Mouse (Mus musculus): ENCODE measurements around the gene Gtf2f1. TPM values are rescaled to one million over a fixed set of nuclear protein-coding genes. Genes with fewer than 3 reads are reported as not detected.
A peak's percentile ranks its signal among the peaks of the same experiment; 100 is the strongest.

Gtf2f1 gene
- polyA plus RNA-seq, 1 experiment from 2014 or later = 83.9 TPM

DNA sequence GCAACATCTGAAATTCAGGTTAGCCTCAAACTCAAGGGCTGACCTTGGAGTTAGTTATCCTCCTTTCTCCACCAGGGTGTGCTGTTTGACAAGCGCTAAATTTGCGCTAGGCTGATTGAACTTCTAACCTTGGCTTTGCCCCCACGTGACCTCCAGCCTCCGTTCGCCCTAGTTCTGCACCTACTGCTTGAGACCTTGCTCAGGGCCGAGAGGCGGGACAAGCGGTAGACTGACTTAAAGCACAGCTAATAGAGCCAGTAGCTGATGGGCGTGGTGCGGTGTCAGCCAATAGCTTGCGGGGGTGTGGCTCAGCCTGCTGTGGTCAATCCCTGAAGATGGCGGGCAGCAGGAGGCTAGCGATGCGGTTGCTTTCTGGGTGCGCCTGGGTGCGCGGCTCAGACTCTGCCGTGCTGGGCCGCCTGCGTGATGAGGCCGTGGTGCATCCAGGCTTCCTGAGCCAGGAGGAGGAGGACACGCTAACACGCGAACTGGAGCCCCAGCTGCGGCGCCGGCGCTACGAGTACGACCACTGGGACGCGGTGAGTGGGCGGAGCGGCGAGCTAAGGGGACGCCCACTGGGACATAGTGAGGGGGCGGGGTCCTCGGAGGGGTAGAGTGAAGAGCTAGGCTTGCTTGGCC is 13.9 kb downstream of the Gtf2f1 start, which contains the start of gene Alkbh7:
TSS of gene Alkbh7 (plus strand) at position 311 of the 639 bp plus-strand sequence.
- peak; percentile 97 for DNase-seq (ENCODE audit: extremely low spot score, low spot score)
- Histone ChIP-seq H3K4me1 (peaks cover 19% of the 10 kb centered on the region), H3K9me3 (no peaks in the 10 kb centered on the region), H3K27me3 (ENCODE audit: poor library complexity, severe bottlenecking) (no peaks in the 10 kb centered on the region), H3K36me3 (replicated peaks) (peaks cover 81% of the 10 kb centered on the region), H3K4me3 (peak within 1 kb of the TSS; percentile 85), H3K27ac (peak within 1 kb of the TSS; percentile 87)
- under 1% methylated on average over 38 of the region's 38 CpGs for WGBS

DNA sequence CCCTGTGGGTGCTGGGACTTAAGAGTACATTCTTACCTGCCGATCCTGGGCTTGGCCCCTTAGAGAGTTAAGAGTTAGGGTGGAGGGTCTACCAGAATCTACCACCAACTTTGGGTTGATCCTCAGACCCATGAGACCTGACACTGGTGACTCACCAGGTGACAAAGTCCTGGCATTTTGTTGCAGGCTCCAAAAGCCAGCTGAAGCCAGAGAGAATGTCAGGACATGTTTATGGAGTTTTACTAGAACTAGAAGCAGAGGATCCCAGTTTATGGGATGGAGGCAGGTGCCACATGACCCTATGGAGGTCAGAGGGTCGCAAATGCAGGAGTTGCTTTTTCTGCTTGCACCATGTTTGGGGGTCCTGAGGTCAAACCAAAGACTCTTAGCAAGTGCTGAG is 14.6 kb downstream of the Gtf2f1 start:
- Histone ChIP-seq H3K27ac (no peak overlapping the region), H3K36me3 (replicated peaks) (peaks cover 83% of the 10 kb centered on the region), H3K9me3 (no peaks in the 10 kb centered on the region), H3K27me3 (ENCODE audit: poor library complexity, severe bottlenecking) (no peaks in the 10 kb centered on the region), H3K4me1 (peaks cover 19% of the 10 kb centered on the region), H3K4me3 (peak overlapping the region; percentile 85)
- no peak for DNase-seq (ENCODE audit: extremely low spot score, low spot score)
- 74% methylated on average over 2 of the region's 2 CpGs for WGBS

DNA sequence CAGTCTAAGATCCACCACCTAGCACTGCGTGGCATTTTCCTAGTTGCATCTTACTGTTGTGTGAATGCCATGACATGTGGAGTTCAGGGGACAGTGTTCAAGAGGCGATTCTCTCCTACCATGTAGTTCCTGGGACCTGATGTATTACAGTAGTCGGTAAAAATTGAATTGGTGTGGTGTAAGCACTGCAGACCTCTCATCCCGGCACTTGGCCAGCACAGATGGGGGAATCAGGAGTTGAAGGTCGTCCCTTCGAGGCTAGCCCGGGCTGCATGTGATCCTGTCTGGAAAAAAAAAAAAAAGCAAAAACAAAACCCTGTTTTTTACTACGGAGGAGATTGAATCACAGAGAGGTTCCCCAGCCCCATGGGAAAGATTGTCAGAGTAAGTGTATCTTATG is 16.0 kb downstream of the Gtf2f1 start:
- DNase-seq (ENCODE audit: extremely low spot score, low spot score) = no peak
- Histone ChIP-seq H3K9me3 (no peaks in the 10 kb centered on the region), H3K4me1 (peaks cover 27% of the 10 kb centered on the region), H3K27me3 (ENCODE audit: poor library complexity, severe bottlenecking) (no peaks in the 10 kb centered on the region), H3K4me3 (no peak overlapping the region), H3K27ac (no peak overlapping the region), H3K36me3 (replicated peaks) (peaks cover 74% of the 10 kb centered on the region)
- WGBS = 93% methylated on average over 8 of the region's 8 CpGs

DNA sequence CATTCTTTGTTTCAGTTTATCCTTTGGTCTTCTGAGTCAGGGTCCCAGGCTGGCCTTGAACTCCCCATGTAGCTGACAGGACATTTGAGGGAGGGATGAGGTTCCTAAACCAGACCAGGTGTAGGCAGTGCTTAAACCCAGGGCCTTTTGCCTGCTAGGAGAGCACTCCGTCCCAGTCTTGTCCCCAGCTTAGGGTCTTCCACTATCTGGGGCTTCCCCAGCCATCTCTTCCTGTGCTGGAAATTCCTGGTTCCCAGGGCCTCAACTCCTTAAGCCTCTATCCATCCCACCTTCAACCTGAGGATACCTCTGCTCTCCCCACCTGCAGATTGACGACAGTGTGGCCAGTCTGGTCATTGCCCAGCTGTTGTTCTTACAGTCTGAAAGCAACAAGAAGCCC is 20.1 kb downstream of the Gtf2f1 start:
- H3K27me3 ChIP-seq (ENCODE audit: poor library complexity, severe bottlenecking) = no peaks in the 10 kb centered on the region
- H3K27ac ChIP-seq = peak overlapping the region; percentile 92
- no peak for DNase-seq (ENCODE audit: extremely low spot score, low spot score)
- no peaks in the 10 kb centered on the region for H3K9me3 ChIP-seq
- 88% methylated on average over 2 of the region's 2 CpGs for WGBS
- peak overlapping the region; percentile 85 for H3K4me3 ChIP-seq
- H3K36me3 ChIP-seq (replicated peaks) = peaks cover 50% of the 10 kb centered on the region
- peaks cover 10% of the 10 kb centered on the region for H3K4me1 ChIP-seq

DNA sequence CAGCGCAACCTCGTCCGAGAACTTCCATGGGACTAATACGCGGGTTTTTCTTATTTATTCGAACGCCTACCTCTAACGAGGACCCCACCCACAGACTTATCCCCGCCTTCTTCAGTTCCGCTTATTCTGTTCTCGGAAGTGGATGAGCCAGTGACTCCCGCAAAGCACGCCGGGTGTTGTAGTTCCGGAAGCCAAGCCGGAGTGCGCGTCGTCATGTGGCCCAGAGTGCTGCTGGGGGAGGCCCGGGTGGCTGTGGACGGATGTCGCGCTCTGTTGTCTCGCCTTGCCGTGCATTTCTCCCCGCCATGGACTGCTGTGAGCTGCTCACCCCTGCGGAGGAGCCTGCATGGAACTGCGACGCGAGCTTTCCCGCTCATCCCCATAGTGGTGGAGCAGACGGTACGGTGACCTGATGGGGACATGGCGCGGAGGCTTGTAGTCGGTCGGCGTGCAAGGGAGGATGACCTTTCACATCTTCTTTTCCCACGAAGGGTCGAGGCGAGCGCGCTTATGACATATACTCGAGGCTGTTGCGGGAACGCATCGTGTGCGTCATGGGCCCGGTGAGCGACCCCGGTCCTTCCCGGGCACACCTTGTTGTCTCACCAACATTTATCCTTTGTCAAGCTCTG is 20.9 kb downstream of the Gtf2f1 start, which contains the start of gene Clpp:
TSS of gene Clpp (plus strand) at position 191 of the 632 bp plus-strand sequence.
- under 1% methylated on average over 52 of the region's 52 CpGs for WGBS

DNA sequence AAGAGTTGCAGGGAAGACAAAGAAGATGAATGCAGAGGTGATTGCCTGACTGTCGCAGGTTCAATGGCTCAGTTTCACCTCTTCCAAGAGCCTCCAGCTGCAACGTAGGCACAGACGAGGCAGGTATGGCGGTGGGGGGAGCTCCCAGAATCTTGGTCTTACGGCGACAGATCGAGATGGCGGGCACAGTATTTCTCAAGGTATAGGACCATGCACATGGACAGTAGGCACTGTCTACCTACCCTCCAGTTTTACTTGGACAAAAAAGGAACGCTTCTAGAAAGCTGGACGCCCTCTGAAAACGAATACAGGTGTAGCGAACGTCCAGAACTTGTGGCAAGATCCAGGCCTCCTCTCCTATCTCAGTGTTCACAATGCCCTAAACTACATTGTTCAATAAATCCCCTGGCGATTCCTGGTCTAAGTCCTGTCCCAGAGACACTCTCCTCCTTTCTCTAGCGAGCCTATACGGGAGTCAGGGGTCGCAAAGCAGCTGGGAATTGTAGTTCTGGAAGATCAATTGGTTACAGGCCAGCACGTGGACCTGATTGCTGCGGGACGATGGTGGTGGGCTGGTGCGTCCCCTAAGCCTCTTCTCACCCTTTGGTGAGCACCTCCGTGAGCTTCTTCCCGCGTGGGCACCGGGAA is 21.5 kb downstream of the Gtf2f1 start:
- peaks cover 36% of the 10 kb centered on the region for H3K36me3 ChIP-seq (replicated peaks)
- peak; percentile 88 for DNase-seq (ENCODE audit: extremely low spot score, low spot score)

More for the DNA sequence above, 20.9 kb downstream of the Gtf2f1 start, which contains the start of gene Clpp:
- Histone ChIP-seq H3K36me3 (replicated peaks) (peaks cover 42% of the 10 kb centered on the region), H3K27me3 (ENCODE audit: poor library complexity, severe bottlenecking) (no peaks in the 10 kb centered on the region), H3K4me3 (peak within 1 kb of the TSS; percentile 85), H3K9me3 (no peaks in the 10 kb centered on the region), H3K27ac (peak within 1 kb of the TSS; percentile 92), H3K4me1 (peaks cover 10% of the 10 kb centered on the region)
- DNase-seq (ENCODE audit: extremely low spot score, low spot score) = peak; percentile 95

DNA sequence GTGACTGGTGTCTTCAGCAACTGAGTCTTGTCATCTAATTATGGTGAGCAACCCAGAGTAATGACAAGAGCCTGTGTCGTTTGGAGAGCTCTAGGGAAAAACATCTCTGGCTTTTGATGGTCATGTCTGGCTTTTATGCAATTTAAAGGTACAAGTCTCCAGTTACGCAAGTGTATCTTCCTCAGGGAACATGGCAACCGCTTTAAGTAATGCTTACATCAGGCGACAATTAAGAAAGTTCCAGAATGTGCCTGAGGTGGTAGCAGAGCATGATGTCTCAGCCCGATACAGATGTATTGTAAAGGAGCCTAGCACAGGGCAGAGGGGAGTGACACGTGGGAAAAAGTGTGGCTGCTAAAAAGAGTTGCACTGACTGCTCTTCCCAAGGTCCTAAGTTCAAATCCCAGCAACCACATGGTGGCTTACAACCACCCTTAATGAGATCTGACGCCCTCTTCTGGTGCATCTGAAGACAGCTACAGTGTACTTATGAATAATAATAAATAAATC is 22.1 kb downstream of the Gtf2f1 start:
- peaks cover 10% of the 10 kb centered on the region for H3K4me1 ChIP-seq
- 74% methylated on average over 7 of the region's 7 CpGs for WGBS
- DNase-seq (ENCODE audit: extremely low spot score, low spot score) = no peak
- no peaks in the 10 kb centered on the region for H3K27me3 ChIP-seq (ENCODE audit: poor library complexity, severe bottlenecking)
- peaks cover 30% of the 10 kb centered on the region for H3K36me3 ChIP-seq (replicated peaks)
- peak overlapping the region; percentile 92; the same call in 1 of the 2 replicates for H3K27ac ChIP-seq
- peak overlapping the region; percentile 85 for H3K4me3 ChIP-seq
- H3K9me3 ChIP-seq = no peaks in the 10 kb centered on the region

More for the DNA sequence above, 21.5 kb downstream of the Gtf2f1 start:
- Histone ChIP-seq H3K27ac (peak overlapping the region; percentile 92), H3K4me1 (peaks cover 10% of the 10 kb centered on the region), H3K4me3 (peak overlapping the region; percentile 85), H3K9me3 (no peaks in the 10 kb centered on the region), H3K27me3 (ENCODE audit: poor library complexity, severe bottlenecking) (no peaks in the 10 kb centered on the region)
- WGBS = 5% methylated on average over 25 of the region's 25 CpGs

DNA sequence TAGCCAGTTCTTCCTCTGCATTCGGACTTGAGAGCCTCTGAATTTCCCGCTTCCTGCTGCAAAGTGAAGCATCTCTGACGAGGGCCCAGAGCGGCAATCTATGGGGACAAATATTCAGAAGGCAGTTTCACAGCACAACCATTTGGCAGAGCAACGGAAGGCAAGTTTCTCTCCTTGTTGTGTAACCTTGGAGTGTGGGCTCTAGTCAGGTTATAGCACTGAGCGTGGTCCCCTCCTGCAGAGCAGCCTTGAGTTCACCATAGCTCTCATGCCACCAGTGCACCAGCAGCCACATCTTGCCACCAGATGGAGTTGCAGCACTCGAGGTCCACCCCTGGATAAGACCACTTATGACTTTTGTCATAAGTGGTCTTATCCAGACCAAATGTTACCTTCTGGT is 22.6 kb downstream of the Gtf2f1 start:
- Histone ChIP-seq H3K27ac (no peak overlapping the region), H3K36me3 (replicated peaks) (peaks cover 25% of the 10 kb centered on the region), H3K9me3 (no peaks in the 10 kb centered on the region), H3K4me3 (no peak overlapping the region), H3K27me3 (ENCODE audit: poor library complexity, severe bottlenecking) (no peaks in the 10 kb centered on the region), H3K4me1 (peaks cover 10% of the 10 kb centered on the region)
- WGBS = 89% methylated on average over 7 of the region's 7 CpGs
- DNase-seq (ENCODE audit: extremely low spot score, low spot score) = no peak

DNA sequence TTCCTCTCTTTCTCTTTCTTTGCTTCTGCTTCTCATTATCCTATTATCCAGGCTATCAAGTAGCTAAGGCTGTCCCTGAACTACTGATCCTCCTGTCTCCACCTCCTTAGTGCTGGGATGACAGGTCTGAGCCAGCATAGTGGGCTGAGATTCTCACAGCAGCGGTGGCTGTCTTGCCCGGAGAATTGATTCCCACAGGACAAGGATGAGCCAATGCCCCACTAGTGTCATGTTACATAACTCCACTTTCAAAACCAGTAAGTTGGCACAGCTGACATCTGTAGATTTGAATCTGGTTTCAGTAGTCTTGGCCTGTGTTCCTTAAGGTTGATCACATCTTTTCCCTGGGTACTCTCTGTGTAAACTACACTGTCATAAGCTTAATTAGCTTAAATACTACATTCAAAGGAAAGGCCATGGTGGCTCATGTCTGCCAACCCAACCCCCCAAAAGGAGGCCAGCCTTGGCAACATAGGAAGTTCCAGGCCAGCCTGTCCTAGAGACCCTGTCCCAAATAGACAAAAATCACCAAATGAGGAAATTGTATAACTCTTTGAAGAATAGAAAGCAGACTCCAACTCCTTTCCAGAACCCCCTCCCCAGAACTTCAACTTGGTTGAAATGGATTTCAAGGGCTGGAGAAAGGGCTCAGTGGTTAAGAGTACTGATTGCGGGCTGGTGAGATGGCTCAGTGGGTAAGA is 24.8 kb downstream of the Gtf2f1 start:
- H3K4me3 ChIP-seq = no peak overlapping the region
- WGBS = 88% methylated on average over 3 of the region's 3 CpGs
- no peak for DNase-seq (ENCODE audit: extremely low spot score, low spot score)
- H3K27ac ChIP-seq = no peak overlapping the region
- peaks cover 3% of the 10 kb centered on the region for H3K36me3 ChIP-seq (replicated peaks)
- H3K27me3 ChIP-seq (ENCODE audit: poor library complexity, severe bottlenecking) = no peaks in the 10 kb centered on the region
- H3K4me1 ChIP-seq = peaks cover 8% of the 10 kb centered on the region
- H3K9me3 ChIP-seq = no peaks in the 10 kb centered on the region

DNA sequence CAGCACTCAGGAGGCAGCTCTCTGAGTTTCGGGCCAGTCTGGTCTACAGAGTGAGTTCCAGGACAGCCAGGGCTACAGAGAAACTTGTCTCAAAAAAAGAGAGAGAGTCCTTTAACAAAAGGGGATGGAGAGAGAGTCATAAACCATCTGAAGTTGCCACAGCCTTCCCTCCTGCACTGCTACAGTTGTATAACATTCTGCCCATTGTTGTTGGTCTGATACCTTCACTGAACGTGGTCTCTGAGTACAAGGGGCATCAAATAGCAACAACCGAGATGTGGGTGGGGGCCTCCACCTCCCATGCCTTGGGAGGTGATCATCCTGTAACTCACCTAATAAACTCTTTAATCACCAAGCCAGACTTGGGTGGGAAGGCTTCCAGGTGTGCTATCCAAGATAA is 25.4 kb downstream of the Gtf2f1 start:
- WGBS = 80% methylated on average over 3 of the region's 3 CpGs
- no peak for DNase-seq (ENCODE audit: extremely low spot score, low spot score)
- H3K27me3 ChIP-seq (ENCODE audit: poor library complexity, severe bottlenecking) = no peaks in the 10 kb centered on the region
- H3K9me3 ChIP-seq = no peaks in the 10 kb centered on the region
- H3K4me3 ChIP-seq = no peak overlapping the region
- H3K27ac ChIP-seq = no peak overlapping the region
- H3K4me1 ChIP-seq = peaks cover 3% of the 10 kb centered on the region; the same call in 1 of the 2 replicates
- no peaks in the 10 kb centered on the region for H3K36me3 ChIP-seq (replicated peaks)

DNA sequence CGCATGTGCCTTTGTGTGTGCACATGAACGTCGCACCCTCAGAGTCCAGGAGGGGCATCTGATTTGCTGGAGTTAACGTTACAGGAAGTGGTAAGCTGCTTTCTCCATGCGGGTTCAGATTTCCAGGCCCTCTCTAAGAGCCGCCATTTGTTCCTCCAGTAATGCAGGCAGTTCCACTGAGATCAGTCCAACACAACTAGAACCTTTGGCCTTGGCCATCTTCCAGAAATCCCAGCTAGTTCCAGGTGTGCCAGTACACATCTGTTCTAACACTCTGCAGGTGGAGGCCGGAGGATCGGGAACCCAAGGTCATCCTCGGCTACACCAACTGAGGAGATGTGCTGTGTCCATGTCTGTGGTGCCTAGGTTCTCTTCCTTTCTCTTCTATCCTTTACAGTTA is 26.2 kb downstream of the Gtf2f1 start:
- no peak overlapping the region for H3K27ac ChIP-seq
- no peaks in the 10 kb centered on the region for H3K36me3 ChIP-seq (replicated peaks)
- no peak for DNase-seq (ENCODE audit: extremely low spot score, low spot score)
- H3K4me3 ChIP-seq = no peak overlapping the region
- 87% methylated on average over 9 of the region's 9 CpGs for WGBS
- peaks cover 3% of the 10 kb centered on the region; the same call in 1 of the 2 replicates for H3K4me1 ChIP-seq
- H3K9me3 ChIP-seq = no peaks in the 10 kb centered on the region
- no peaks in the 10 kb centered on the region for H3K27me3 ChIP-seq (ENCODE audit: poor library complexity, severe bottlenecking)

DNA sequence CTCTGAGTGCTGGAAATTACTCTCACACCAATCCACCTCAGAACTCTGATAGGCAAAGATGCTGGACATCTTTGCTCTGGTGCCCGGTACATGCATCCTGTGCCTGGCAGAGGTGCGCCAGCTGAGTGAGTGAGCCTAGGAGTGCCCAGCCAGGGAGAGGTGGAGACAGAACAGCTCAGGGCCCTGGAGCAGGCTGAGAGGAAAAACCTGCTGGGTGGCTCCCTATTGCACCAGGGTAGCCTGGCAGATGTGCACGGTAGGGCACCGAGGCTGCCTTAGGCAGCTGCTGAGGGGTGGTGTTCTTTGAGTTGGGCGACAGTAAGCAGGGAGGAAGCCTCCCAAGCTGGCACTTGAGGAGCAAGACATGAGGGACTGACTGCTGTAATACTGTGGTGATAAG is 29.1 kb downstream of the Gtf2f1 start, which contains the start of gene Acer1:
TSS of gene Acer1 (minus strand) at position 114 of the 400 bp plus-strand sequence.
- Histone ChIP-seq H3K36me3 (replicated peaks) (no peaks in the 10 kb centered on the region), H3K27ac (no peak within 1 kb of the TSS), H3K4me1 (no peaks in the 10 kb centered on the region), H3K4me3 (no peak within 1 kb of the TSS), H3K27me3 (ENCODE audit: poor library complexity, severe bottlenecking) (no peaks in the 10 kb centered on the region), H3K9me3 (no peaks in the 10 kb centered on the region)
- no peak for DNase-seq (ENCODE audit: extremely low spot score, low spot score)
- 78% methylated on average over 5 of the region's 5 CpGs for WGBS

Data from forebrain, embryonic 10.5 days (tissue).